Mouse (Mus musculus): Measurements from ENCODE around the gene Fitm1. TPM values are rescaled to one million over a fixed set of nuclear protein-coding genes. Genes with fewer than 3 reads are reported as not detected.

Fitm1 gene
- polyA plus RNA-seq, 1 experiment from 2014 or later, result not detected

DNA sequence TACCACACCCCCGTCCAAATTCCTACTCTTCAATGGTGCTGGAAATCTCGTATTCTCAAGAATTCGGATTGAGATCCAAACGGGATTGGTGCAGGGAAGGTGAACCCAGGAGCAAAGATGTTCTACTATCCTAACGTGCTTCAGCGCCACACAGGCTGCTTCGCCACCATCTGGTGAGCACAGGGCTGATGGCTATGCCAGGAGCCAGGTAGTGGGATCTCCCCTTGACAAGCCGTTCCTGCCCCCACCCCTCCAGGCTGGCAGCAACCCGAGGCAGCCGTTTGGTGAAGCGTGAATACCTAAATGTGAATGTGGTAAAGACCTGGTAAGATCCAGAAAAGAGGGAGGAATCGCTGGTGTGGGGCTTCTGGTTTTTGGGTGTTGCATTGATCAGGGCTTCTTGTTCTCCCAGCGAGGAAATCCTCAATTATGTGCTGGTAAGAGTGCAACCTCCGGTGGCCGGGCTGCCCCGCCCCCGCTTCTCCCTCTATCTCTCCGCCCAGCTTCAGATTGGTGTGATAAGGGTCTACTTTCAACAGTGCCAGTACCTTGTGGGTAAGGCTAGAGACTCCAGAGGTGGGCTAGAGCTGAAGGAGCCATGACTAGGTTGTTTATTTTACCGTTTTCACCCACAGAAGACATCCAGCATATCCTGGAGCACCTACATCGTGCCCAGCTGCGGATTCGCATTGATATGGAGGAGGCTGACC is 43.2 kb downstream of the Fitm1 start:
- TF ChIP-seq CTCF (IDR thresholded peaks at IDR 0.05), result no peak
- in situ Hi-C loops (cut with MboI; ENCODE audit: low pct_unique_long_range_greater_than_20kb), result loop anchor here (10.0 kb wide), 1 partner anchor 124 kb away; the partner anchor contains the start of gene Carmil3
- ATAC-seq (no peak), DNase-seq (ENCODE audit: low read depth, low spot score) (no peak)
- ChIA-PET CTCF (no interaction called here), POLR2A (interaction anchor here (0.6 kb wide), 1 partner anchor 242 kb away, joined by 3 read pairs; no protein-coding TSS in a partner anchor)
- H3K27me3 ChIP-seq, result no peaks in the 10 kb centered on the region

Other genes starting within 250 kb of the Fitm1 start
- 71.3 TPM for gene Dhrs4, start 96.9 kb upstream of the Fitm1 start, polyA plus RNA-seq (2021)
- 2.6 TPM for gene Carmil3, start 85.0 kb upstream of the Fitm1 start, polyA plus RNA-seq (2021)
- not detected for gene Cpne6, start 65.2 kb upstream of the Fitm1 start, polyA plus RNA-seq (2021)
- not detected for gene Nrl, start 50.6 kb upstream of the Fitm1 start, polyA plus RNA-seq (2021)
- gene Pck2, start 35.4 kb upstream of the Fitm1 start, polyA plus RNA-seq (2021), result 109 TPM
- 71.7 TPM for gene Dcaf11, start 15.6 kb upstream of the Fitm1 start, polyA plus RNA-seq (2021)
- gene A730061H03Rik, start 15.2 kb upstream of the Fitm1 start, polyA plus RNA-seq (2021), result 4.7 TPM
- gene Psme1, start 2.5 kb downstream of the Fitm1 start, polyA plus RNA-seq (2021), result 243 TPM
- 7.3 TPM for gene Emc9, start 9.7 kb downstream of the Fitm1 start, polyA plus RNA-seq (2021)
- gene Psme2, start 15.5 kb downstream of the Fitm1 start, polyA plus RNA-seq (2021), result 177 TPM
- gene Rnf31, start 16.1 kb downstream of the Fitm1 start, polyA plus RNA-seq (2021), result 28.0 TPM
- 24.2 TPM for gene Irf9, start 28.0 kb downstream of the Fitm1 start, polyA plus RNA-seq (2021)
- gene Rec8, start 42.4 kb downstream of the Fitm1 start, polyA plus RNA-seq (2021), result not detected
- gene Ipo4, start 60.3 kb downstream of the Fitm1 start, polyA plus RNA-seq (2021), result 116 TPM
- gene Gm49378, start 62.3 kb downstream of the Fitm1 start, polyA plus RNA-seq (2021), result 1.5 TPM
- 109 TPM for gene Tm9sf1, start 68.2 kb downstream of the Fitm1 start, polyA plus RNA-seq (2021)
- 0.42 TPM for gene Tssk4, start 74.6 kb downstream of the Fitm1 start, polyA plus RNA-seq (2021)
- gene Mdp1, start 84.9 kb downstream of the Fitm1 start, polyA plus RNA-seq (2021), result 29.7 TPM
- 35.9 TPM for gene Gmpr2, start 96.3 kb downstream of the Fitm1 start, polyA plus RNA-seq (2021)
- 325 TPM for gene Nedd8, start 96.5 kb downstream of the Fitm1 start, polyA plus RNA-seq (2021)
- 19.5 TPM for gene Tinf2, start 106.2 kb downstream of the Fitm1 start, polyA plus RNA-seq (2021)
- gene Tgm1, start 138.3 kb downstream of the Fitm1 start, polyA plus RNA-seq (2021), result 0.12 TPM
- gene Rabggta, start 146.6 kb downstream of the Fitm1 start, polyA plus RNA-seq (2021), result 32.8 TPM
- gene Dhrs1, start 170.1 kb downstream of the Fitm1 start, polyA plus RNA-seq (2021), result 87.3 TPM
- 25.5 TPM for gene Nop9, start 170.1 kb downstream of the Fitm1 start, polyA plus RNA-seq (2021)
- 1.9 TPM for gene Cideb, start 182.8 kb downstream of the Fitm1 start, polyA plus RNA-seq (2021)
- not detected for gene Ltb4r2, start 185.8 kb downstream of the Fitm1 start, polyA plus RNA-seq (2021)
- not detected for gene Ltb4r1, start 190.3 kb downstream of the Fitm1 start, polyA plus RNA-seq (2021)
- not detected for gene Adcy4, start 208.5 kb downstream of the Fitm1 start, polyA plus RNA-seq (2021)
- 0.12 TPM for gene Ripk3, start 213.2 kb downstream of the Fitm1 start, polyA plus RNA-seq (2021)
- gene Nfatc4, start 247.5 kb downstream of the Fitm1 start, polyA plus RNA-seq (2021), result 3.9 TPM

Measured in Patski (cell line).